24 mouse cellular contexts compared by ENCODE assay signal in the genomic region with DNA sequence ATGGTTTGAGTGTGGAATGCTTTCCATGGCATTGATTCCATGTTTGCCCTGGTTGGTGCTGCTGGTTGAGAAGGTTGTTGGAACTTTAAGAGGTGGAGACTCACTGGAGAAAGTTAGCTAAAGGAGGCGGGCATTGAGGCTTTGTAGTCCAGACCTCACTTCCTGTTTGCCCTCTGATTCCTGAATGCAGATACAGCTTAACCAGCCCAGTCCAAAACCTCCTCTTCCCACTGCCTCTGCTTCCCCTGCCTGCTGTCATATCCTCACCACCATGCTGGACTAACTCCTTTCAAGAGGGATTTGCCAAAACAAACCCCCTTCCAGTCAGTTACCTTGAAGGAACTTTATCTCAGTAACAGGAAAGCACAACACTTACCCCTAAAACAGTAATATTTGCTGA. TPM values are rescaled to one million over a fixed set of nuclear protein-coding genes. Genes with fewer than 3 reads are reported as not detected.
"Had no signal": no experiment of that assay in that cellular context is flagged by ENCODE, and none has a peak within 500 bp of the region (broad histone marks: within the 10 kb centered on the region; RNA-seq: fewer than 3 reads in every experiment).

No protein-coding gene starts in this region.

- H3K9ac ChIP-seq: liver, postnatal 0 days; lung, embryonic 15.5 days; midbrain, embryonic 13.5 days; midbrain, embryonic 15.5 days; neural tube, embryonic 13.5 days; neural tube, embryonic 15.5 days; stomach, embryonic 15.5 days had no signal

- H3K27me3 ChIP-seq: lung, embryonic 15.5 days; megakaryocyte, embryonic 14.5 days; midbrain, embryonic 13.5 days; midbrain, embryonic 15.5 days; neural tube, embryonic 13.5 days; neural tube, embryonic 15.5 days; stomach, embryonic 15.5 days had no signal

- H3K4me1 ChIP-seq: lung, embryonic 15.5 days; midbrain, embryonic 13.5 days; midbrain, embryonic 15.5 days; neural tube, embryonic 13.5 days; neural tube, embryonic 15.5 days; stomach, embryonic 15.5 days had no signal

- H3K4me2 ChIP-seq: lung, embryonic 15.5 days; midbrain, embryonic 11.5 days; midbrain, embryonic 13.5 days; midbrain, embryonic 15.5 days; neural tube, embryonic 13.5 days; neural tube, embryonic 15.5 days; stomach, embryonic 15.5 days had no signal

- H3K4me3 ChIP-seq: lung, embryonic 15.5 days; megakaryocyte, embryonic 14.5 days; midbrain, embryonic 13.5 days; midbrain, embryonic 15.5 days; neural tube, embryonic 13.5 days; neural tube, embryonic 15.5 days; stomach, embryonic 15.5 days had no signal

- H3K36me3 ChIP-seq: lung, embryonic 15.5 days; midbrain, embryonic 13.5 days; midbrain, embryonic 15.5 days; neural tube, embryonic 13.5 days; neural tube, embryonic 15.5 days; stomach, embryonic 15.5 days had no signal

- H3K27ac ChIP-seq: lung, embryonic 15.5 days; macrophage; midbrain, embryonic 13.5 days; midbrain, embryonic 15.5 days; neural tube, embryonic 13.5 days; neural tube, embryonic 15.5 days; stomach, embryonic 15.5 days had no signal

- ATAC-seq: liver, postnatal 0 days; lung, postnatal 0 days; midbrain, embryonic 13.5 days; midbrain, embryonic 15.5 days had no signal

- H3K9me3 ChIP-seq: lung, embryonic 15.5 days; megakaryocyte, embryonic 14.5 days; midbrain, embryonic 13.5 days; midbrain, embryonic 15.5 days; neural tube, embryonic 13.5 days; neural tube, embryonic 15.5 days; stomach, embryonic 15.5 days had no signal

- DNase-seq: liver, postnatal 0 days; lung, adult 2 months; lung, postnatal 14 days; lung, postnatal 36 days; right cerebral cortex, postnatal 14 days; thymus, adult 18-20 months; thymus, postnatal 14 days; thymus, postnatal 36 days had no signal

RNA-seq across cellular contexts. Expression of gene Ms4a13, which starts 4.0 kb away (rescaled TPM):
- total RNA-seq: megakaryocyte progenitor cell, adult 5-6 weeks; midbrain, postnatal 0 days; monocyte, adult 5-6 weeks had no signal
- polyA plus RNA-seq: liver, postnatal 0 days; lung, adult 2 months; lung, embryonic 15.5 days; lung, postnatal 0 days; macrophage; midbrain, embryonic 11.5 days; midbrain, embryonic 13.5 days; midbrain, embryonic 15.5 days; midbrain, postnatal 0 days; neural tube, embryonic 11.5 days; neural tube, embryonic 13.5 days; neural tube, embryonic 15.5 days; spleen, adult 2 months; stomach, embryonic 15.5 days; thymus, postnatal 0 days had no signal

RNA-seq across cellular contexts. Expression of gene 1700025F22Rik, which starts 27.4 kb away (rescaled TPM):
- total RNA-seq: megakaryocyte progenitor cell, adult 5-6 weeks; midbrain, postnatal 0 days; monocyte, adult 5-6 weeks had no signal
- polyA plus RNA-seq: liver, postnatal 0 days; lung, adult 2 months; lung, embryonic 15.5 days; lung, postnatal 0 days; macrophage; midbrain, embryonic 11.5 days; midbrain, embryonic 13.5 days; midbrain, embryonic 15.5 days; midbrain, postnatal 0 days; neural tube, embryonic 11.5 days; neural tube, embryonic 13.5 days; neural tube, embryonic 15.5 days; spleen, adult 2 months; stomach, embryonic 15.5 days; thymus, postnatal 0 days had no signal

RNA-seq across cellular contexts. Expression of gene Ms4a12, which starts 39.7 kb away (rescaled TPM):
- total RNA-seq: megakaryocyte progenitor cell, adult 5-6 weeks; midbrain, postnatal 0 days; monocyte, adult 5-6 weeks had no signal
- polyA plus RNA-seq: liver, postnatal 0 days; lung, adult 2 months; lung, embryonic 15.5 days; lung, postnatal 0 days; macrophage; midbrain, embryonic 11.5 days; midbrain, embryonic 13.5 days; midbrain, embryonic 15.5 days; midbrain, postnatal 0 days; neural tube, embryonic 11.5 days; neural tube, embryonic 13.5 days; neural tube, embryonic 15.5 days; spleen, adult 2 months; stomach, embryonic 15.5 days; thymus, postnatal 0 days had no signal
